Mouse (Mus musculus) lung, postnatal 0 days (tissue): ENCODE measurements around the gene Cntn4.

Experiments used
- CTCF ChIP-seq: IDR thresholded peaks from 2 replicates; pipeline ENCODE4 v1.5.1; 2016; ENCODE audit warnings: antibody characterized with exemption, mild to moderate bottlenecking
- EP300 ChIP-seq: IDR thresholded peaks from 2 replicates; pipeline ENCODE4 v1.6.1; 2016; ENCODE audit warnings: antibody characterized with exemption, mild to moderate bottlenecking, control low read depth

DNA sequence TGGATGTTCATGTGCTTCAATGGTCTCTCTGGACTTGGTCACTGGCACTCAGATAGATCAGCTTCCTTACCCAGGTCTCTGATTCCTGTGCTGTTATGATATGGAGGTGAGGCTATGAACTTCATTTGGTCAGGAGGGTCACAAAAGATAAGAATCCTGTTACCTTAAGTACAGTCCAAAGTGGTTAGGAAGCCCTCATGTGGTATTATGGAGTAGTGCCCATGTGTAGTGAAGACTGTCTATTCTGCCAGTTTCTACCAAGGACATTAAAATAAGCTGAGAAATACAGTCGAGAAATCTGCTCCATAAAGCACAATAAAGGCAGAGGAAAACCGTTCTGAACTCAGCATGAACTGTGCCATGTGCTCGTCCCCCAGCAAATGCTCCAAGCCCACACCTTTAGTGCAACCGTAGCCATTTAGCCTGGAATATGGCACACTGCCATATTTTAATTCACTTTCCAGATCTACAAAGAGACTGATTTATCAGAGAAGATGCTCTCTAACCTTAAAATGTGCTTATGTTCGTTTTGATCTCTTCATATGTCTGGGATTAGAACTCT is 943.8 kb downstream of the Cntn4 start:
- TF ChIP-seq EP300 = no peak
- TF ChIP-seq CTCF = no peak
